Mouse (Mus musculus) thymus, postnatal 36 days (tissue): ENCODE measurements around the gene Olfr1262.

Source experiments
- DNase-seq, 2 experiments: peaks; one replicate each; pipeline ENCODE4 v3.0.0; 2022; ENCODE audit warnings: mixed read lengths in 2 of 2

Olfr1262 gene

DNA sequence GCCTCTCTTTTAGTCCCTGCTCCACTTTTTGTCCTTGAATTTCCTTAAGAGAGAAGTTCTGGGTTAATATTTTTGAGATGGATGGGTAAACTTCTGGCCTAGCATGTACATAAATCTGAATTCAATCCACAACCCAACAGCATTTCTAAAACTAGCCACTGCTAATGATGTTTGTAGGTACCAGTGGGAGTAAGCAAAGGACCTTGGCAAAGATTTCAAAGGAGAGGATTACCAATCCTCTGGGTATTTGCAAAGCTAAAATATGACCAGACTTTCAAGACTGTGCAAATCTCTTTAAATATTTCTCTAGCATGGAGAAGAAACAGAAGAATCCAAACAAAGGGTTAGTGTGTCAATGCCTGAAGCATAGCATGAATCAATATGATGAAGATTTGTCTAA is at the start of gene Olfr1262:
TSS of gene Olfr1262 (plus strand) at position 301 of the 400 bp plus-strand sequence.
- DNase-seq: no peak

DNA sequence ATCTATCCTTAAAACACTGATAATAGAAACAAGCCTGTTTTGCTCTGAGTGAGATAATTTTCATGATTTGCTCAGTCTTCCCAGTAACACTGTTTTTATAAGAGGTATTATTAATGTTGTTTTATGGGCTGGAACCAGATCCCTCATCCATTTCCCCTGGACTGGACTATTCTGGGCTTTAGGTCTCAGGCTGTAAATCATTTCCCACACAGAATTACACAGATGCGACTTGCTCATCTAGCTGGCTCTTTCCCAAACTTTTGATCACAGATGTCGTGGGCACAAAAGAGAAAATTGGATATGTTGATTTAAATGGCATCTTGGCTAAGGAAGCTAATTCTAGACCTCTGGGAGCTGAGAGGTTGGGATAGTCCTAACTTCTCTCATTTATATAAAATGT is 25.8 kb upstream of the Olfr1262 start, which contains the start of gene Olfr1260:
TSS of gene Olfr1260 (plus strand) at position 157 of the 400 bp plus-strand sequence.
- no peak for DNase-seq

- no peak for DNase-seq
Observed at GRCm38 (mm10) chr2:89977709-89978108, 22.2 kb upstream of the Olfr1262 start.

GRCm38 (mm10) chr2:89990921-89991320 is 9.0 kb upstream of the Olfr1262 start, which contains the start of gene Olfr1261:
TSS of gene Olfr1261 (plus strand) at chr2:89991221.
- no peak for DNase-seq

DNA sequence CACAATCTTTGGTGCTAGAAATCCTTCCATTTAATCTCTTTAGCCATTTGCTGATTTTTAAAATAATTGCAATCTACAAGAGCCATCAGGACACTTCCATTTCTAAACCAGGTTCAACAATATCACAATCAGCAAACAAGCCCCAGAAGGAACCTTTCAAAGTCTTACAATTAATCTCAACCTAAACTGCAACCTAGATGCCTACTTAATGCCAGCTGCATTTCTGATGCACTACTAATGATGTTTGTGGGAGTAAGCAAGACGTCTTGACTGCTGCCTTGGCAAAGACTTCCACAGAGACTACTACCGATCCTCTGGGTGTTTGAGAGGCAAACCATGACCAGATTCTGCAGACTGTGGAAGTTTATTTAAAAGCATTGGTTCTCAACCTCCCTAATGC is 11.9 kb downstream of the Olfr1262 start, which contains the start of gene Olfr1263:
TSS of gene Olfr1263 (plus strand) at position 301 of the 400 bp plus-strand sequence.
- DNase-seq: no peak

DNA sequence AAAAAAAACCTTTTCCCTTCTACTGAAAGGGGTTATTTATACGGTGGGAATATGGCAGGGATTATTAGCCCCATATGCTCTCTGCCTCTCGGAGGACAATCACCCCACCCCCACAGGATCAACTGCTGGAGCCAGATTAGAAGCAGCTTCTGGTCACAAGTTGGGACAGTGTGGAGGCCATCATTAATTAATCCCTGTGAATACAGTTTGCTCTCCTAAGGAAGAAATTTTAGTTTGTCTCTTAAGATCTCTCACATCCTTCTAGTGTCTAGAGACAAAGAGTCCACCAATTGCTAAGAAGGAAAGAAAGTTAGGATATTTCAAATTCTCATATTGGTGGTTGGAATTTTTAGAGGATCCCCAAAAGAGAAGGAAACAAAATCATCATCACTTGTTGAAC is 25.5 kb downstream of the Olfr1262 start, which contains the start of gene Olfr1264:
TSS of gene Olfr1264 (minus strand) at position 101 of the 400 bp plus-strand sequence.
- no peak for DNase-seq

DNA sequence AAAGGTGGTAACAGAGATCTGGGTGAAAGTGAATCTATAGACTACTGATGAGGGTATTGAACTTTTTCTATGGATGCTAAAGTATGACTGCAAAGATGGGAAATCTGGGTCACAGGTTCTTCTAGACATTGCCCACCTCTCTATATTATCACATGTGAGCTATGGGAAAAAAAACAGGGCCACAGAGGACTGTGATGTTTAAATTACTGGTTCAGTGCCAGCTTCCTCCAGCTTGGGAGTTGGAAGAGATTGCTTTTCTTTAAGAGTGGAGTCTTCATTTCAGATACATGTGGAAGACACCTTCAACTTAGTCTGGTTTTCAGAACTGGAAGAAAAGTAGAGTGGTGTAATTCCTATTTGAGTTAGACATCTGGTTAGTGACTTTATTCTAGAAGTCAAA is 35.1 kb downstream of the Olfr1262 start, which contains the start of gene Olfr1265:
TSS of gene Olfr1265 (plus strand) at position 301 of the 400 bp plus-strand sequence.
- DNase-seq: no peak
